Mouse (Mus musculus): ENCODE measurements around the gene Trak2.

DNA sequence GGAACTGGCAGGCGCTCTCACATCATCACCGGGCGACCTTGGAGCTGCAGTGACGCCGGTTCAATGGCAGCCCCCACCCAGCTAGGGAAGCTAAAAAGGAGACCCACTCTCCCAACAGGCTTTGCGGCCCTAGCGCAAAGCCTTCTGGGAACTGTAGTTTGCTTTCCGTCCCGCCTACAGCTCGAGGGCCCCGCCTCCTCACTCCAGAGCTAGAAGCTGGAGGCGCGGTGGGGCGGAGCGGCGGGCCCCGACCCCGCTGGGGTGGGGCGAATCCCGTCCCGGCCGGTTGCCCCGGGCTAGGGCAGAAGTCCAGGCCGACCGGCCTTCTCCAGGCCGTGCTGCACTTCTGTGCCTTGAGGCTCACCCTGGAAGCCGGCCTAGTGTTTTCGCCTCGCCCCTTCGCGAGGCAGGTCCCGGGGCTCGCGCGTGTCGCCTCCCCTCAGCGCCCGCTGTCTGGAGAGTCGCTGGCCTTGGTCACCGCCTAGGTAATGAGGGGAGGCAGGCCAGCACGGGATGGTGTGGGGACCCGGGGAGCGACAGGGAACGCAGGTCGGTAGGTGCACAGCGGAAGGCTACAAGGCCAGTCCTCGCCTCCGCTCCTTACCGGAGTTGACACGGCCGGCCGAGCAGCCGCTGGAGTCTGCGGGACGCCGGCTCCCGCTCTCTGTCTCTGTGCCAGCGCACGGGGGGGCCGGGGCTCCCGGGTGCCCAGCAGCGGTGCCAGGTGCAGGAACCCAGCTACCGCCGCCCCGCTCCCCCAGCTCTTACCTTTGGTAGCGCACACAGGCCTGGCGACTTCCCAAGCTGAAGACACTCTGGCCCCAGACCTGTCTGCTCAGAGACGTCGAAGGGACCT is at the start of gene Trak2, which contains the start of gene Stradb:
- TF ChIP-seq CTCF (IDR thresholded peaks at IDR 0.05; ENCODE audit: borderline replicate concordance, extremely low read depth, insufficient read depth, insufficient read length): no peak
- peak; percentile 88 for TF ChIP-seq POLR2A (IDR thresholded peaks at IDR 0.05; ENCODE audit: borderline replicate concordance, extremely low read depth, insufficient read depth, insufficient read length, poor library complexity, severe bottlenecking)
